In genomic region chr17:21532101-21532951, GRCm38 (mm10) we compare ENCODE assay signal across 8 mouse cellular contexts. TPM values are rescaled to one million over a fixed set of nuclear protein-coding genes. Genes with fewer than 3 reads are reported as not detected.
DNase-seq lines count a peak whose midpoint lies in the region; ATAC-seq and TF ChIP-seq lines count a peak whose summit lies in the region.

No protein-coding gene starts in this region.

- peak overlapping the region; percentile 95 for H3K27ac ChIP-seq in intestine, postnatal 0 days (ENCODE audit: low read depth, low read length)
- peak overlapping the region; percentile 92 for H3K27ac ChIP-seq in midbrain, embryonic 10.5 days (replicated peaks)

- intact Hi-C loops in left cerebral cortex, postnatal 4 days (cut with DNase I): no loop called here

- WGBS in intestine, postnatal 0 days: under 1% methylated on average over 54 of the region's 54 CpGs
- under 1% methylated on average over 54 of the region's 54 CpGs for WGBS in midbrain, embryonic 10.5 days

- H3K4me1 ChIP-seq in intestine, postnatal 0 days (replicated peaks; ENCODE audit: control insufficient read depth, insufficient read depth, low read length): 0 out of 2 replicates have a peak, but pooled peaks cover 7% of the 10 kb centered on the region
- H3K4me1 ChIP-seq in midbrain, embryonic 10.5 days: peaks cover 37% of the 10 kb centered on the region

- peak overlapping the region; percentile 87 for H3K4me2 ChIP-seq in intestine, postnatal 0 days (replicated peaks; ENCODE audit: low read depth)

- peak overlapping the region; percentile 94 for H3K9ac ChIP-seq in intestine, postnatal 0 days (ENCODE audit: low read depth, low read length)

- DNase-seq in adrenal gland, adult 2 months: peak; percentile 86
- DNase-seq in embryo, embryonic 10.5 days (ENCODE audit: low spot score): peak; percentile 86
- DNase-seq in left cerebral cortex, postnatal 4 days: peak; percentile 67
- peak; percentile 77 for DNase-seq in midbrain, embryonic 10.5 days (ENCODE audit: low spot score)
- DNase-seq in right cerebral cortex, postnatal 4 days: peak; percentile 65

- H3K4me3 ChIP-seq in intestine, postnatal 0 days (ENCODE audit: low read depth, low read length): peak overlapping the region; percentile 86
- peak overlapping the region; percentile 65 for H3K4me3 ChIP-seq in midbrain, embryonic 10.5 days

- no peaks in the 10 kb centered on the region for H3K27me3 ChIP-seq in intestine, postnatal 0 days (replicated peaks; ENCODE audit: control insufficient read depth, insufficient read depth, low read length)
- H3K27me3 ChIP-seq in midbrain, embryonic 10.5 days (ENCODE audit: low read depth, poor library complexity, severe bottlenecking): no peaks in the 10 kb centered on the region

- peak; percentile 54 for TF ChIP-seq CTCF in intestine, postnatal 0 days (IDR thresholded peaks at IDR 0.05; ENCODE audit: low read depth)

- H3K9me3 ChIP-seq in intestine, postnatal 0 days (ENCODE audit: control insufficient read depth): no peaks in the 10 kb centered on the region
- H3K9me3 ChIP-seq in midbrain, embryonic 10.5 days (replicated peaks): no peaks in the 10 kb centered on the region

- H3K36me3 ChIP-seq in intestine, postnatal 0 days (ENCODE audit: control insufficient read depth, insufficient read depth): no peaks in the 10 kb centered on the region
- H3K36me3 ChIP-seq in midbrain, embryonic 10.5 days: no peaks in the 10 kb centered on the region

- peak; percentile 48 for ATAC-seq in granulocyte monocyte progenitor cell, adult 5-6 weeks (replicated peaks; ENCODE audit: poor library complexity, severe bottlenecking)
- peak; percentile 81 for ATAC-seq in intestine, postnatal 0 days
- no peak for ATAC-seq in erythroid progenitor cell, adult 5-6 weeks (replicated peaks; ENCODE audit: low FRiP score, poor library complexity, severe bottlenecking)

RNA-seq across cellular contexts. Expression of gene Zfp52, which starts 3.0 kb away (rescaled TPM):
- 10 to 100 TPM; 19.7 to 40.9 TPM for total RNA-seq in adrenal gland, adult 2 months (2021)
- 0.17 and 0.26 TPM in 2 replicates for polyA plus RNA-seq in adrenal gland, adult 2 months (2012; rRNA removed)
- total RNA-seq in granulocyte monocyte progenitor cell, adult 5-6 weeks (2014; fragmentation: Nextera tagmentation): 24.9 and 25.0 TPM in 2 replicates
- 33.6 and 46.7 TPM in 2 replicates for total RNA-seq in granulocyte monocyte progenitor cell, adult 5-6 weeks (2017)
- 2.7 and 3.5 TPM in 2 replicates for polyA plus RNA-seq in intestine, postnatal 0 days (2015; fragmentation: Nextera tagmentation; extraction: Ambion mirVana)
- total RNA-seq in left cerebral cortex, postnatal 4 days (2021): 10 to 100 TPM in 1 of 2 experiments, 1 to 10 TPM in 1; 9.5 to 10.2 TPM
- polyA plus RNA-seq in midbrain, embryonic 10.5 days (2016; fragmentation: Nextera tagmentation; extraction: Ambion mirVana): 1.7 and 2.2 TPM in 2 replicates
- 5.0 and 6.3 TPM in 2 replicates for total RNA-seq in erythroid progenitor cell, adult 5-6 weeks (2015; ENCODE audit: low replicate concordance)
- 3.2 and 4.1 TPM in 2 replicates for total RNA-seq in erythroid progenitor cell, adult 5-6 weeks (2017; ENCODE audit: low replicate concordance)

RNA-seq across cellular contexts. Expression of gene Zfp948, which starts 34.5 kb away (rescaled TPM):
- 10 to 100 TPM in 1 of 2 experiments, 1 to 10 TPM in 1; 5.7 to 14.8 TPM for total RNA-seq in adrenal gland, adult 2 months (2021)
- 0.21 and 0.27 TPM in 2 replicates for polyA plus RNA-seq in adrenal gland, adult 2 months (2012; rRNA removed)
- 2.7 and 4.0 TPM in 2 replicates for total RNA-seq in granulocyte monocyte progenitor cell, adult 5-6 weeks (2014; fragmentation: Nextera tagmentation)
- 1.9 and 3.6 TPM in 2 replicates for total RNA-seq in granulocyte monocyte progenitor cell, adult 5-6 weeks (2017)
- polyA plus RNA-seq in intestine, postnatal 0 days (2015; fragmentation: Nextera tagmentation; extraction: Ambion mirVana): 13.7 and 15.1 TPM in 2 replicates
- 10 to 100 TPM; 18.8 to 19.9 TPM for total RNA-seq in left cerebral cortex, postnatal 4 days (2021)
- 14.0 and 14.6 TPM in 2 replicates for polyA plus RNA-seq in midbrain, embryonic 10.5 days (2016; fragmentation: Nextera tagmentation; extraction: Ambion mirVana)
- 4.6 and 4.7 TPM in 2 replicates for total RNA-seq in erythroid progenitor cell, adult 5-6 weeks (2015; ENCODE audit: low replicate concordance)
- 2.4 and 2.7 TPM in 2 replicates for total RNA-seq in erythroid progenitor cell, adult 5-6 weeks (2017; ENCODE audit: low replicate concordance)

RNA-seq across cellular contexts. Expression of gene Zfp53, which starts 43.5 kb away (rescaled TPM):
- total RNA-seq in adrenal gland, adult 2 months (2021): 1 to 10 TPM; 3.2 to 4.3 TPM
- 0.86 and 1.0 TPM in 2 replicates for polyA plus RNA-seq in adrenal gland, adult 2 months (2012; rRNA removed)
- total RNA-seq in granulocyte monocyte progenitor cell, adult 5-6 weeks (2014; fragmentation: Nextera tagmentation): 10.9 and 14.4 TPM in 2 replicates
- 10.4 and 15.8 TPM in 2 replicates for total RNA-seq in granulocyte monocyte progenitor cell, adult 5-6 weeks (2017)
- polyA plus RNA-seq in intestine, postnatal 0 days (2015; fragmentation: Nextera tagmentation; extraction: Ambion mirVana): 5.8 and 5.9 TPM in 2 replicates
- 1 to 10 TPM; 7.3 to 8.0 TPM for total RNA-seq in left cerebral cortex, postnatal 4 days (2021)
- 10.0 and 10.3 TPM in 2 replicates for polyA plus RNA-seq in midbrain, embryonic 10.5 days (2016; fragmentation: Nextera tagmentation; extraction: Ambion mirVana)
- 2.1 and 11.5 TPM in 2 replicates for total RNA-seq in erythroid progenitor cell, adult 5-6 weeks (2015; ENCODE audit: low replicate concordance)
- total RNA-seq in erythroid progenitor cell, adult 5-6 weeks (2017; ENCODE audit: low replicate concordance): 3.3 and 9.1 TPM in 2 replicates
